Mouse (Mus musculus) intestine, postnatal 0 days (tissue): ENCODE measurements at regions not wholly inside any gene's neighbourhood (a gene's known extent, or its start where the extent isn't known, plus 50 kb on each side); places are given as distances from the start of the nearest gene placed in this dataset.

Experiments used
- ATAC-seq: fragments of 200-750 bp; cut with Nextera tagmentation; 2 replicates; pipeline ENCODE4 v1.8.0; 2017; ENCODE audit warnings: mild to moderate bottlenecking, moderate TSS enrichment, moderate library complexity
- H3K27ac ChIP-seq: fragments of 300-500 bp; sonication (generic); 2 replicates; pipeline ENCODE4 v1.5.1; 2014; ENCODE audit warnings: mild to moderate bottlenecking, low read depth, low read length, moderate library complexity
- H3K27me3 ChIP-seq: fragments of 300-500 bp; sonication (generic); replicated peaks from 2 replicates; pipeline ENCODE4 v1.6.1; 2014; ENCODE audit warnings: low read length, mixed read lengths; ENCODE audit not compliant: control insufficient read depth, insufficient read depth
- H3K36me3 ChIP-seq: fragments of 300-500 bp; sonication (generic); 2 replicates; pipeline ENCODE4 v1.6.1; 2014; ENCODE audit warnings: mild to moderate bottlenecking, moderate library complexity; ENCODE audit not compliant: control insufficient read depth, insufficient read depth
- H3K4me1 ChIP-seq: fragments of 300-500 bp; sonication (generic); replicated peaks from 2 replicates; pipeline ENCODE4 v1.6.1; 2014; ENCODE audit warnings: antibody characterized with exemption, low read length, mixed read lengths; ENCODE audit not compliant: control insufficient read depth, insufficient read depth
- H3K4me2 ChIP-seq: fragments of 300-500 bp; sonication (generic); replicated peaks from 2 replicates; pipeline ENCODE4 v1.6.1; 2014; ENCODE audit warnings: low read depth, mild to moderate bottlenecking, moderate library complexity
- H3K4me3 ChIP-seq: fragments of 300-500 bp; sonication (generic); 2 replicates; pipeline ENCODE4 v1.5.1; 2014; ENCODE audit warnings: low read depth, low read length
- H3K9ac ChIP-seq: fragments of 300-500 bp; sonication (generic); 2 replicates; pipeline ENCODE4 v1.6.1; 2014; ENCODE audit warnings: mild to moderate bottlenecking, low read depth, low read length
- H3K9me3 ChIP-seq: fragments of 300-500 bp; sonication (generic); 2 replicates; pipeline ENCODE4 v1.6.1; 2016; ENCODE audit warnings: mixed run types; ENCODE audit not compliant: control insufficient read depth
- CTCF ChIP-seq: sonication (generic); IDR thresholded peaks from 2 replicates; pipeline ENCODE4 v1.5.1; 2016; ENCODE audit warnings: low read depth, mild to moderate bottlenecking, control low read depth, antibody characterized with exemption, moderate library complexity
- WGBS: fragments of 180-500 bp; shearing (Covaris S2); extraction: QIAGEN DNeasy Blood & Tissue Kit; methylation state at CpG from one replicate; pipeline ENCODE4 v1.1.7; 2014; 5-methylcytosine and 5-hydroxymethylcytosine counted together

GRCm38 (mm10) chr1:119191177-119191576, 137.8 kb upstream of the Gli2 start:
- Histone ChIP-seq H3K9ac (no peak overlapping the region), H3K36me3 (no peaks in the 10 kb centered on the region), H3K4me3 (no peak overlapping the region), H3K4me2 (no peak overlapping the region), H3K27me3 (no peaks in the 10 kb centered on the region), H3K27ac (no peak overlapping the region), H3K9me3 (no peaks in the 10 kb centered on the region), H3K4me1 (no peaks in the 10 kb centered on the region)
- ATAC-seq: no peak
- TF ChIP-seq CTCF: no peak
- 76% methylated on average over 2 of the region's 2 CpGs for WGBS

- Histone ChIP-seq H3K27ac (no peak overlapping the region), H3K4me3 (peak overlapping the region; percentile 21; the same call in 1 of the 2 replicates), H3K9me3 (no peaks in the 10 kb centered on the region), H3K9ac (no peak overlapping the region), H3K36me3 (no peaks in the 10 kb centered on the region), H3K4me1 (no peaks in the 10 kb centered on the region), H3K27me3 (no peaks in the 10 kb centered on the region), H3K4me2 (peak overlapping the region; percentile 61)
- 1% methylated on average over 23 of the region's 23 CpGs for WGBS
- no peak for ATAC-seq
- TF ChIP-seq CTCF: no peak
These were observed 136.1 kb upstream of the Gli2 start for GRCm38 (mm10) chr1:119189461-119190066.

DNA sequence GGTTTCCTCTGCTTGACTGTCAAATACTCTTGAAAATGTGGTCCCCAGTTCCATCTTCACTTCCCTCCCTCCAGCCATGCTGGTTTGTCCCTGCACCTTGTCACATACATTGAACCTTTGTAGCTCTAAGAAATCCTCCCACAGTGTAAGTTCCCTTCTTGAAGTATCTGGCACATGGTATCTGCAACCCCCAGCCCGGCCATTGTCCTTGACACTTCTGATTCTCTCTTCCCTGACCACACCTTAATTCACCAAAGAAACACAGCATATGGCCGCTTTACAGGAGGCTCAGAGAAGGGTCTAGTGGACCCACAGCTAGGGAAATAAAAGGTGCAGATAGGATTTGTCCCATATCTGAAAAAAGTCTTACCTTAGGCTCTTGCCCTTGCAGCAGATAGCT, 133.9 kb upstream of the Gli2 start:
- no peak overlapping the region for H3K4me3 ChIP-seq
- no peak for ATAC-seq
- no peaks in the 10 kb centered on the region for H3K9me3 ChIP-seq
- no peak overlapping the region for H3K9ac ChIP-seq
- 61% methylated on average over 2 of the region's 2 CpGs for WGBS
- H3K27ac ChIP-seq: no peak overlapping the region
- H3K4me2 ChIP-seq: no peak overlapping the region
- no peaks in the 10 kb centered on the region for H3K4me1 ChIP-seq
- H3K27me3 ChIP-seq: no peaks in the 10 kb centered on the region
- TF ChIP-seq CTCF: no peak
- no peaks in the 10 kb centered on the region for H3K36me3 ChIP-seq

- H3K9ac ChIP-seq: no peak overlapping the region
- no peak for ATAC-seq
- no peak for TF ChIP-seq CTCF
- H3K27ac ChIP-seq: no peak overlapping the region
- H3K4me3 ChIP-seq: no peak overlapping the region
- H3K9me3 ChIP-seq: no peaks in the 10 kb centered on the region
- WGBS: 85% methylated on average over 4 of the region's 4 CpGs
- no peak overlapping the region for H3K4me2 ChIP-seq
- H3K27me3 ChIP-seq: no peaks in the 10 kb centered on the region
- H3K4me1 ChIP-seq: no peaks in the 10 kb centered on the region
- H3K36me3 ChIP-seq: no peaks in the 10 kb centered on the region
These were observed 133.4 kb upstream of the Gli2 start for GRCm38 (mm10) chr1:119186856-119187255.

GRCm38 (mm10) chr1:119183558-119184270, 130.3 kb upstream of the Gli2 start:
- Histone ChIP-seq H3K36me3 (no peaks in the 10 kb centered on the region), H3K4me1 (no peaks in the 10 kb centered on the region), H3K9me3 (no peaks in the 10 kb centered on the region), H3K4me3 (no peak overlapping the region), H3K27me3 (no peaks in the 10 kb centered on the region), H3K9ac (no peak overlapping the region), H3K4me2 (no peak overlapping the region), H3K27ac (no peak overlapping the region)
- ATAC-seq: no peak
- WGBS: 64% methylated on average over 17 of the region's 17 CpGs
- TF ChIP-seq CTCF: no peak

GRCm38 (mm10) chr1:119173030-119173756, 119.8 kb upstream of the Gli2 start:
- WGBS: 81% methylated on average over 5 of the region's 5 CpGs

More at GRCm38 (mm10) chr1:119173030-119173756, 119.8 kb upstream of the Gli2 start:
- no peak for TF ChIP-seq CTCF
- Histone ChIP-seq H3K27ac (no peak overlapping the region), H3K4me3 (no peak overlapping the region), H3K9ac (no peak overlapping the region), H3K9me3 (no peaks in the 10 kb centered on the region), H3K36me3 (no peaks in the 10 kb centered on the region), H3K4me2 (no peak overlapping the region), H3K4me1 (no peaks in the 10 kb centered on the region), H3K27me3 (no peaks in the 10 kb centered on the region)
- ATAC-seq: no peak
